Mouse (Mus musculus) testis, adult 2 months (tissue): ENCODE data around the gene Rps19bp1. TPM values are rescaled to one million over a fixed set of nuclear protein-coding genes. Genes with fewer than 3 reads are reported as not detected.

Source experiments
- H3K27ac ChIP-seq: fragments of 200-500 bp; 2 replicates; pipeline ENCODE4 v1.5.1; 2012; ENCODE audit warnings: low read depth, low read length; ENCODE audit not compliant: control insufficient read depth, insufficient read depth
- H3K27me3 ChIP-seq: fragments of 200-500 bp; 2 replicates; pipeline ENCODE4 v1.6.1; 2012; ENCODE audit warnings: mild to moderate bottlenecking, low read length, moderate library complexity; ENCODE audit not compliant: control insufficient read depth, insufficient read depth
- H3K36me3 ChIP-seq: fragments of 200-500 bp; 2 replicates; pipeline ENCODE4 v1.6.1; 2012; ENCODE audit warnings: mild to moderate bottlenecking, low read length; ENCODE audit not compliant: control insufficient read depth, insufficient read depth
- H3K4me1 ChIP-seq: fragments of 200-500 bp; 2 replicates; pipeline ENCODE4 v1.6.1; 2012; ENCODE audit warnings: low read length; ENCODE audit not compliant: control insufficient read depth, insufficient read depth
- H3K4me3 ChIP-seq: fragments of 200-500 bp; 2 replicates; pipeline ENCODE4 v1.5.1; 2012; ENCODE audit warnings: low read depth, mild to moderate bottlenecking, low read length, moderate library complexity, mixed read lengths; ENCODE audit not compliant: control insufficient read depth
- CTCF ChIP-seq: fragments of 200-500 bp; IDR thresholded peaks from 2 replicates; pipeline ENCODE4 v1.5.1; 2012; ENCODE audit warnings: low read depth, mild to moderate bottlenecking, inconsistent platforms, low read length, moderate library complexity; ENCODE audit not compliant: control insufficient read depth, insufficient read depth, insufficient replicate concordance
- POLR2A ChIP-seq: fragments of 200-500 bp; IDR thresholded peaks from 2 replicates; pipeline ENCODE4 v1.6.1; 2012; ENCODE audit warnings: low read depth, mild to moderate bottlenecking, inconsistent platforms, low read length, moderate library complexity; ENCODE audit not compliant: control insufficient read depth
- polyA plus RNA-seq: library from polyadenylated mRNA; depleted of rRNA; stranded (reverse); fragments of >200 nt; gene quantifications from 2 replicates; pipeline ENCODE4 v1.2.3, GENCODE M21; 2012; rRNA removed

Gene Rps19bp1
- polyA plus RNA-seq: 13.6 and 14.5 TPM in 2 replicates

DNA sequence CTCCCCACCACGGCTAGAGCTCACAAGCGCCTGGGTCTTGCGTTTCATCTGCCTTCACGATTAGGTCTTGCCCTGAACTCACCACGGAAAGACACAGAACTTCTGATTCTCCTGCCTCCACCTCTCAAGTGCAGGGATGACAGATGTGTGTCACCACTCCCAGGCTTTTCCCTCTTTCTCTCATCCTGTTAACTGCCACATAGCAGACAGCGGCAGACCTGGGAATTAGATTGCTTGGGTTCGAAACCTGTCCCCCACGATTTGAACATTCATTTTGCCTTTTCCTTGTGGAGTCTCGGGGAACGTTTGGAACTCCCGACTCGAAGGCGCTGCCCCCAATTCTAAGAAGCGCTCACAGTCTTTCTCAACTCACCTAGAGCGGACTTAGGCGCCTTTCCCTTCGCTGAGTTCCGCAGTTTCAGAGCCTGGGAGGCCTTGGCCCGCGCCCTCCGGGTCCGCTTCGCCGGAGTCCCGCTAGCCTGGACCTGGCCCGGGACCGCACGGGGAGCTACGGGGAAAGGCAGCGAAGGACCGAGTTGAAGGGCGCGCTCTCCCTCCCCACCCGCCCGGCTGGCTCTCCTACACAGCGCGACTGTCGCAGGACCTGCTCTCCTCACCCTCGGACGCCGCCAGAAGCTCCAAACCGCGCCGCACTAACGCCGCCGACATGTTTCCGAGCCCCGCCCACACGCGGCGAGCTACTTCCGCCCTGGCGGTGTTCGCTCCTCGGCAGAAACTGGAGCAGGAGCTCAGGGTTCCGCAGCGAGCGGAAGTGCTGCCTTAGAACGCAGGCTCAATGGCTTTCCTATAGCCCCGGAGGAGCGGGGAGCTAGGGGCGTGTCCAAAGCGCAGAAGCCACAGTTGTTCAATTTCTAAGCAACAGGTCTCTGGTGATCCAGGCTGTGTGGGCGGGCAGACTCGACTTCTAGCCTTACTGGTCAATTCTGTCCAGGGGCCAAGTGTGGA is at the start of gene Rps19bp1:
Gene Rps19bp1, minus strand, starts transcription at position 706 of the 966 bp plus-strand sequence.
- H3K36me3 ChIP-seq: no peaks in the 10 kb centered on the region; the same call in 1 of the 2 replicates
- H3K4me1 ChIP-seq: peaks cover 5% of the 10 kb centered on the region
- TF ChIP-seq CTCF (no peak), POLR2A (peak; percentile 82)
- peak within 1 kb of the TSS; percentile 79 for H3K27ac ChIP-seq
- no peaks in the 10 kb centered on the region for H3K27me3 ChIP-seq
- peak within 1 kb of the TSS; percentile 92 for H3K4me3 ChIP-seq

DNA sequence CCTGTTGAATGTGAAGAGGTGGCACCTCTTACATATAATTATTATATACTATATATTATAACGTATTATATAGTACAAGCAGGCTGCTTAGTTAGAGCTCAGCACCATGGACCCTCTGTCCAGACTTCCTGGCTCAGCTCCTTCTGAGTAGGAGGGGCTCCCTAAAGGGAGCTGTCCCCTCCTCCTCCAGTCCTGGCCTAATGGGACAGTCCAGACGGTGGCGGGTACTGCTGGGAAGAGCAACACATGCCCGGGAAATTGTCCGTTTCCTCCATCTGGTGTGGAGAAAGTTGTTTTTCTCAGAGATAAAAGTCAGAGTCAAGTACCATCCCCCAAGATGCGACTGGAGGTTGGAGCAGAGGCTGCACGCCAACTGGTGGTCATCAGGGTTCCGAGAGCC is 42.0 kb upstream of the Rps19bp1 start:
- Histone ChIP-seq H3K36me3 (no peaks in the 10 kb centered on the region), H3K27me3 (no peaks in the 10 kb centered on the region), H3K27ac (no peak overlapping the region), H3K4me1 (peaks cover 7% of the 10 kb centered on the region), H3K4me3 (no peak overlapping the region)
- TF ChIP-seq CTCF (no peak), POLR2A (no peak)

DNA sequence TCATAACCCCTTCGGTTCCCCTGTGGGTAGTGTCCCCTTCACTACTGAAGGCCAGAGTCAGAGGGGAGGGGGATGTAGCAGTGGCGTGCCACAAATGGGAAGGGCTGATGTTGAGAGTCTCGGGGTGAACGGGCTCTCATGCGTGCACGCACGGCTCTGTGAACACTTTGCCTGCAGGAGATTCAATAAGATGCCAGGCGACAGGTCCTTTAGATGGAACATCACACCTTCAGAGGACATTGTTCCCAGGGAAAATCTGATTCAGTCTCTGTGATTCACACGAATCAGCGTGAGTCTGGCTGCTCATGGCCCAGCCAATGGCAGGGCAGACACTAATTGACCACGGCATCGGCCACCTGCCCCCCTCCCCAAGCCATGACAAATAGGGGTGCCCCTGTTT is 40.1 kb upstream of the Rps19bp1 start:
- H3K36me3 ChIP-seq: no peaks in the 10 kb centered on the region
- H3K4me1 ChIP-seq: peaks cover 7% of the 10 kb centered on the region
- no peaks in the 10 kb centered on the region for H3K27me3 ChIP-seq
- H3K27ac ChIP-seq: no peak overlapping the region
- TF ChIP-seq POLR2A (no peak), CTCF (no peak)
- no peak overlapping the region for H3K4me3 ChIP-seq

DNA sequence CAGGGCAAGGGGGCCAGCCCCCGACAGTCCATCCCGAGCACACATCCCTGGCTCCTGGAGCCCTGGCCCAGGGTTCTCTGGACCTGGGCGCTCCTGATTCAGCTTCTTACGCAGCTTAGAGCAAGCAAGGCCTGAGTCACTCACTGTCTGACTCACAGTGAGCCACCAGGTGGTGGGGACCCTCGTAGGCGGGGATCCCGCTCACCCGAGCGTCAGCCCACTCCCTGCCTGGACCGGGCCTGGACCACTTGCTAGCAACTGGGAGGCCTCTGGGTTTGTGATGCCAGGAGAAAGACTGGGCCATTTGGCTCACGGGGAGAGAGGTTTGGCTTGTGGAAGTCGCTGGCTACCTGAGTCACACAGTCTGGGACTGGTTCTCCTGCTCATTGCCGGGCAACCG is 39.7 kb upstream of the Rps19bp1 start:
- TF ChIP-seq CTCF: no peak
- TF ChIP-seq POLR2A: no peak
- no peaks in the 10 kb centered on the region for H3K36me3 ChIP-seq
- H3K27ac ChIP-seq: no peak overlapping the region
- H3K4me3 ChIP-seq: no peak overlapping the region
- H3K4me1 ChIP-seq: peaks cover 7% of the 10 kb centered on the region
- no peaks in the 10 kb centered on the region for H3K27me3 ChIP-seq

DNA sequence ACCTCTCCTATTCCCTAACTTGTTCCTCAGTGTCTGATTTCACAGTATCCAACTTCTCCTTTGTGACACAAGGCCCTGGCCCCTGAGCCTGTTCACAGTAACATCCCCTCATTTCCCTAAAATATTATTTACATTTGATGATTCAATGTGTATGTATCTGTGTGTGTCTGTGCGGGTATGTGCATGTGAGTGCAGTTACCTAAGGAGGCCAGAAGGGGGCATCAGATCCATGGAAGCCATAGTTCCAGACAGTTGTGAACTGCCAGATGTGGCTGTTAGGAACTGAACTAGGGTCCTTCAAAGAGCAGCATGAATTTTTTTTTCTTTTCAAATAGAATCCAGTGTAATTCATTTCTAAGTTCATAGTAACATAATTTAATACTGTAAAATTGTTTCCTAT is 33.0 kb upstream of the Rps19bp1 start:
- peak; percentile 36; the same call in 1 of the 2 replicates for TF ChIP-seq CTCF
- no peak for TF ChIP-seq POLR2A
- H3K4me3 ChIP-seq: no peak overlapping the region
- H3K27me3 ChIP-seq: no peaks in the 10 kb centered on the region
- H3K4me1 ChIP-seq: no peaks in the 10 kb centered on the region
- H3K36me3 ChIP-seq: no peaks in the 10 kb centered on the region
- no peak overlapping the region for H3K27ac ChIP-seq

DNA sequence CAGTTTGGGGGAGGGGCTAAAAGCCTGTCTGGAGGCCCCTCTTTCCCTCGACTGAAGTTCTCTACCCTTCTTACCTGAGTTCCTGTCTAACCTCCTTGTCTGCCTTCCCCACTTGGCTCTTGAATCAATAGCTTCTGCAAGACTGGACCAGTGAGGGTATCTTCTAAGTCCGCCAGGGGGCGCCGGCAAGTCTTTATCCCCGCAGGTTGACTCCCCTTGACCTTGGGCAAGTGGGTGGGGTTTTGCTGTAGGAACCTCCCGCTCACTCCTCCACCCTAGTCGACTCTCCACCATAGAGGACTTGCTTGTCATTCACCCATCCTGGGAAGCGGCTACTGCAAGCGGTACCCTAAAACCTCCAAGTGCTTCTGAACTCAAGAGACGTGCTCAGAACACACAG is 25.3 kb upstream of the Rps19bp1 start:
- TF ChIP-seq CTCF (peak; percentile 54; the same call in 1 of the 2 replicates), POLR2A (no peak)
- Histone ChIP-seq H3K4me3 (no peak overlapping the region), H3K4me1 (peaks cover 16% of the 10 kb centered on the region), H3K27ac (no peak overlapping the region), H3K36me3 (no peaks in the 10 kb centered on the region), H3K27me3 (0 out of 2 replicates have a peak, but pooled peaks cover 6% of the 10 kb centered on the region)

DNA sequence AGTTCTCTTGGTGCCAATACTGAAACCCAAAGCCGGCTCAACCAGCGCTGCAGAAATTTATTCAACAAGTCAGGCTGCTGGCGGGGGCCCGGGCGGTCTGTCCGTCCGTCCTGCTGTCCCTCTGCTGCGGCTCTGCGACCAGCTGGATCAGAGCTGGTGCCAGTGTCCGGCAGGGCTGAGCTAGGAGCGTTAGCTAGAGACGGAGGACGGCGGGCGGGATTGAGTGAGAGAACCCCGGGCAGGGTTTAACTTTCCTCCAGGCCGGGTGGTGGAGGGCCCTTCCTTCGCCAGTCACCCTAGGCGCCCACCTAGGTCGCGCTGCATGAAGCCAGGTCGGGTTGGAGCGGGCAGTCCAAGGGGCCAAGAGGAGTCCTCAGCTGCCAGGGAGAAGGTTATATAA is 23.9 kb upstream of the Rps19bp1 start:
- no peak for TF ChIP-seq POLR2A
- no peak for TF ChIP-seq CTCF
- H3K36me3 ChIP-seq: no peaks in the 10 kb centered on the region
- 0 out of 2 replicates have a peak, but pooled peaks cover 6% of the 10 kb centered on the region for H3K27me3 ChIP-seq
- no peak overlapping the region; the same call in 1 of the 2 replicates for H3K4me3 ChIP-seq
- no peak overlapping the region for H3K27ac ChIP-seq
- H3K4me1 ChIP-seq: peaks cover 16% of the 10 kb centered on the region
